Mouse (Mus musculus) thymus, adult 2 months (tissue): ENCODE results near the gene Manf. TPM values are rescaled to one million over a fixed set of nuclear protein-coding genes. Genes with fewer than 3 reads are reported as not detected.
A peak's percentile ranks its signal among the peaks of the same experiment; 100 is the strongest.

Experiments
- DNase-seq: peaks from one replicate; pipeline ENCODE4 v3.0.0; 2021
- H3K27ac ChIP-seq: fragments of 200-500 bp; 2 replicates; pipeline ENCODE4 v1.5.1; 2012; ENCODE audit warnings: low read length, control low read depth; ENCODE audit not compliant: control insufficient read depth, insufficient read depth
- H3K27me3 ChIP-seq: fragments of 200-500 bp; 2 replicates; pipeline ENCODE4 v1.6.1; 2012; ENCODE audit warnings: mild to moderate bottlenecking, low read length, moderate library complexity, mixed read lengths; ENCODE audit not compliant: control insufficient read depth, insufficient read depth
- H3K36me3 ChIP-seq: fragments of 200-500 bp; 2 replicates; pipeline ENCODE4 v1.6.1; 2012; ENCODE audit warnings: mild to moderate bottlenecking, low read length, moderate library complexity; ENCODE audit not compliant: control insufficient read depth, insufficient read depth
- H3K4me1 ChIP-seq: fragments of 200-500 bp; replicated peaks from 2 replicates; pipeline ENCODE4 v1.6.1; 2012; ENCODE audit warnings: low read length; ENCODE audit not compliant: control insufficient read depth, insufficient read depth
- H3K4me3 ChIP-seq: fragments of 200-500 bp; 2 replicates; pipeline ENCODE4 v1.5.1; 2012; ENCODE audit warnings: mild to moderate bottlenecking, low read length, control low read depth, moderate library complexity; ENCODE audit not compliant: control insufficient read depth, insufficient read depth
- CTCF ChIP-seq: fragments of 200-500 bp; IDR thresholded peaks from 2 replicates; pipeline ENCODE4 v1.5.1; 2012; ENCODE audit warnings: mild to moderate bottlenecking, control low read depth, low read length, moderate library complexity, borderline replicate concordance; ENCODE audit not compliant: control insufficient read depth, poor library complexity, insufficient read depth; ENCODE audit errors: extremely low read depth
- POLR2A ChIP-seq: fragments of 200-500 bp; IDR thresholded peaks from 2 replicates; pipeline ENCODE4 v1.6.1; 2012; ENCODE audit warnings: mild to moderate bottlenecking, low read length, control low read depth, moderate library complexity; ENCODE audit not compliant: control insufficient read depth, poor library complexity, insufficient read depth; ENCODE audit errors: extremely low read depth
- WGBS: fragments of 180-500 bp; shearing (Covaris S2); methylation state at CpG from one replicate; pipeline ENCODE4 v1.1.7; 2018; 5-methylcytosine and 5-hydroxymethylcytosine counted together
- polyA plus RNA-seq: library from polyadenylated mRNA; depleted of rRNA; stranded (reverse); fragments of >200 nt; gene quantifications from 2 replicates; pipeline ENCODE4 v1.2.3, GENCODE M21; 2012

Gene Manf
- polyA plus RNA-seq, 1 experiment = 12.5 TPM

DNA sequence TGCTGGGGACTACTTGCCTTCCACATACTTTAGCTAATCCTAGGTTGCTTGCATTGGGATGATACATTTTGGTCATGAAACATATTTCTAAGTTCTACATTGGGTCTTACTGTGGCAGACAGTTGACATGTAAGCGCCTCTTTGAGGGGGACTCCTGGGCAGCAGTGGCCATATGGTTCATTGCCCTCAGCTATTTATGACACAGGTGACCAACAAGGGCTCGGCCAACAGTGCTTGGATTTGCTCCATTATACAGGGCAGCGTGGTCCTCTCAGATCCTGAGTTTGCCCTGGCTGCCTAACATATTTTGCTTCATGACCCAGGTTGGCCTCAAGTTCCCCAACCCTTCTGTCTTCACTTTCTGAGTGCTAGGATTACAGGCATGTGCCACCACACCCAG, 15.1 kb downstream of the Manf start:
- DNase-seq = no peak
- no peaks in the 10 kb centered on the region for H3K4me1 ChIP-seq
- H3K36me3 ChIP-seq = peaks cover 66% of the 10 kb centered on the region
- WGBS = 98% methylated on average over 3 of the region's 3 CpGs
- no peak overlapping the region for H3K4me3 ChIP-seq
- no peaks in the 10 kb centered on the region for H3K27me3 ChIP-seq
- H3K27ac ChIP-seq = no peak overlapping the region
- TF ChIP-seq CTCF (no peak), POLR2A (no peak)

DNA sequence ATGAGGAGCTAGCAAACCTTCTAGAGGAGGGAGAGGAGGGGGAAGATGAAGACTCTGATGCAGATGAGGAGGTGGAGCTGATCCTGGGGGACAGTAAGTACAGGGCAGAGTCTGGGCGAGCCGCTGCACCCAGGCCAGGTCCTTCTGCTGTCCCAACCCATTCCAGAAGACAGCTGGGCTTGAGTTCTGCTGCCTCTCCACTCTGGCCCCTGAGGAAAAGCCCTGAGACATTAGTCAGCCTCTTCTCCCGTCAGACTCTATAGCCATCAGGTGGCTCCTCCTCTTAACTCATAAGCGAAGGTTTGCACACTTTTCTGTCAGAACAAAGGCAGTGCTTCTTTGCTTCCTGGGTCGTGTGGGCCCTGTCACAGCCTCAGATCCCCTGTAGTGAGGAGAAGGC, 17.6 kb downstream of the Manf start:
- Histone ChIP-seq H3K27ac (no peak overlapping the region), H3K27me3 (no peaks in the 10 kb centered on the region), H3K4me1 (no peaks in the 10 kb centered on the region), H3K4me3 (no peak overlapping the region), H3K36me3 (peaks cover 55% of the 10 kb centered on the region)
- TF ChIP-seq POLR2A (no peak), CTCF (no peak)
- DNase-seq = no peak
- 96% methylated on average over 5 of the region's 5 CpGs for WGBS

- Histone ChIP-seq H3K36me3 (peaks cover 64% of the 10 kb centered on the region), H3K27ac (no peak overlapping the region), H3K4me3 (no peak overlapping the region), H3K4me1 (no peaks in the 10 kb centered on the region), H3K27me3 (no peaks in the 10 kb centered on the region)
- WGBS = 80% methylated on average over 11 of the region's 11 CpGs
- TF ChIP-seq CTCF = no peak
- no peak for TF ChIP-seq POLR2A
- no peak for DNase-seq
Measured at GRCm38 (mm10) chr9:106858036-106858435, 33.7 kb downstream of the Manf start.

DNA sequence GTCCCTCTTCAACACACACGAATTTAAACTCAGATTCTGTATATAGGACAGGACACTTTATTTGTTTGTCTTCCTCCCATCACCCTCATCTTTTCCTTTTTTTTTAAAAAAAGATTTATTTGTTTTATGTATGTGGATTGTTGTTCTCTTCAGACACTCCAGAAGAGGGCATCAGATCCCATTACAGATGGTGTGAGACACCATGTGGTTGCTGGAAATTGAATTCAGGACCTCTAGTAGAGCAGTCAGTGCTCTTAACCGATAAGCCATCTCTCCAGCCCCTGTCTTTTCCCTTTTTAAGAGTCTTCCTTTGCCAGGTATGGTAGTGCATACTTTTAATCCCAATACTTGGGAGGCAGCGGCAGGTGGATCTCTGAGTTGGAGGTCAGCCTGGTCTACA, 35.1 kb downstream of the Manf start:
- Histone ChIP-seq H3K4me1 (no peaks in the 10 kb centered on the region), H3K27me3 (no peaks in the 10 kb centered on the region), H3K36me3 (peaks cover 68% of the 10 kb centered on the region), H3K27ac (no peak overlapping the region), H3K4me3 (no peak overlapping the region)
- DNase-seq = no peak
- TF ChIP-seq CTCF = no peak
- 86% methylated on average over 3 of the region's 3 CpGs for WGBS

- no peak for DNase-seq
- Histone ChIP-seq H3K4me1 (no peaks in the 10 kb centered on the region), H3K27ac (no peak overlapping the region), H3K36me3 (peaks cover 72% of the 10 kb centered on the region), H3K27me3 (no peaks in the 10 kb centered on the region), H3K4me3 (no peak overlapping the region)
- 94% methylated on average over 6 of the region's 6 CpGs for WGBS
- TF ChIP-seq CTCF (no peak), POLR2A (no peak)
Measured at GRCm38 (mm10) chr9:106842800-106843199, 49.0 kb downstream of the Manf start.

DNA sequence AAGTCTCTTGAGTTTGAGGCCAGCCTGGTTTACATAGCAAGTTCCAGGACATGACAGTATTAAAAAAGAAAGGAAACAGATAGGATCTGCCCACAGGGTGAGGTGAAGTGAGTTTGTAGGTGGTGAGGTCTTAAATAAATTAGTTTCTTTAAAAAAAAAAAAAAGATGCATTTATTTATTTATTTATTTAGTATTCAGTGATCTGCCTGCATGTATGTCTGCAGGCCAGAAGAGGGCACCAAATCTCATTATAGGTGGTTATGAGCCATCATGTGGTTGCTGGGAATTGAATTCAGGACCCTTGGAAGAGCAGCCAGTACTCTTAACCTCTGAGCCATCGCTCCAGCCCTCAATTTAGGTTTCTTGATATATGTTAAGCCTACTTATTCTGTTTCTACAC, 51.2 kb downstream of the Manf start:
- no peak overlapping the region for H3K27ac ChIP-seq
- WGBS = 98% methylated on average over 1 of the region's 1 CpGs
- no peaks in the 10 kb centered on the region for H3K4me1 ChIP-seq
- DNase-seq = no peak
- no peak overlapping the region for H3K4me3 ChIP-seq
- H3K27me3 ChIP-seq = no peaks in the 10 kb centered on the region
- TF ChIP-seq CTCF (no peak), POLR2A (no peak)
- H3K36me3 ChIP-seq = peaks cover 72% of the 10 kb centered on the region

GRCm38 (mm10) chr9:106822381-106823104, 69.2 kb downstream of the Manf start:
- H3K27ac ChIP-seq = peak overlapping the region; percentile 59; the same call in 1 of the 2 replicates
- peaks cover 3% of the 10 kb centered on the region; the same call in 1 of the 2 replicates for H3K4me1 ChIP-seq
- peak; percentile 90 for DNase-seq
- no peaks in the 10 kb centered on the region for H3K36me3 ChIP-seq
- peak overlapping the region; percentile 55 for H3K4me3 ChIP-seq
- under 1% methylated on average over 32 of the region's 32 CpGs for WGBS
- no peaks in the 10 kb centered on the region for H3K27me3 ChIP-seq
- TF ChIP-seq POLR2A (no peak), CTCF (0 out of 2 replicates have a peak, but pooled peaks have one; percentile 37)
